Mouse (Mus musculus) kidney, postnatal 36 days (tissue): ENCODE measurements at regions not wholly inside any gene's neighbourhood (a gene's known extent, or its start where the extent isn't known, plus 50 kb on each side); places are given as distances from the start of the nearest gene placed in this dataset.

Experiments used
- DNase-seq, 2 experiments: peaks; one replicate each; pipeline ENCODE4 v3.0.0; 2021 to 2022; ENCODE audit warnings: mixed read lengths in 2 of 2

DNA sequence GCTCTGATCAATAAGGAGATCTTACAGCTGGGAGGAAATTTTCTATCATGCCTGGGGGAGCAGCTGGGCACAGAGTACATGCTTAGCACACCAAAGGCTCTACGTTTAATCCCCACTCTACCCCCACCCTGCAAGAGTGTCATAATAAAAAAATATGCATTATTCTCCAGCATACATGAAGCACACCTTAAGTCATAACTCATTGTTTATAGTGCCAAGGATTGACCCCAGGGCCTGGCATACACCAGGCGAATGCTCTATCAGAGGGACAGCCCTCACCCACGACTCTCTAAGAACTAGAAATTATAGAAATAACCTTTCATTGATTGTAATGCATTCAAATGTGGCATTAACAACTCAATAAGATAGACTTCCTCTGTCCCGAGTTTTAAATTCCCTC lies 59.4 kb upstream of the Ppp2r5c start:
- no peak for DNase-seq

DNA sequence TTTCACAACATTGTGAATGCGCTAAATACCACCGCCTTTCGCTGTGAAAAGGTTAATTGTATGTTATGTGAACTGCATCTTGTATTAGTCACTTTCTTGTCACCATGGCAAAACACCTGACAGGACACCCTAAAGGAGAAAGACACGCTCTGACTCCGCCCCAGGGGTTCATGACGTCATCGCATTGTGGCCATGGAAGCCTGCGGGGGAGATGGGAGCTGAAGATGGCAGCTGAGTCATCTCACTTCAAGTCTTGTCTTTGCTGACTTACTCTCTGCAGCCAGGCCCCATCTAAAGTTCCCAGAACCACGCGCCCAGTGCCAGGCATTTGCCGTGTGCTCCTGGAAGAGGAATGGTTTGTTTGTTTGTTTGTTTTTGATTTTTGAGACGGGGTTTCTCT lies 57.5 kb upstream of the Ppp2r5c start:
- DNase-seq: no peak

GRCm38 (mm10) chr12:110391464-110391863 lies 55.5 kb upstream of the Ppp2r5c start:
- no peak for DNase-seq

GRCm38 (mm10) chr12:110393555-110393954 lies 53.4 kb upstream of the Ppp2r5c start:
- no peak for DNase-seq
